ENCODE assay signal across 16 mouse cellular contexts in the genomic region with DNA sequence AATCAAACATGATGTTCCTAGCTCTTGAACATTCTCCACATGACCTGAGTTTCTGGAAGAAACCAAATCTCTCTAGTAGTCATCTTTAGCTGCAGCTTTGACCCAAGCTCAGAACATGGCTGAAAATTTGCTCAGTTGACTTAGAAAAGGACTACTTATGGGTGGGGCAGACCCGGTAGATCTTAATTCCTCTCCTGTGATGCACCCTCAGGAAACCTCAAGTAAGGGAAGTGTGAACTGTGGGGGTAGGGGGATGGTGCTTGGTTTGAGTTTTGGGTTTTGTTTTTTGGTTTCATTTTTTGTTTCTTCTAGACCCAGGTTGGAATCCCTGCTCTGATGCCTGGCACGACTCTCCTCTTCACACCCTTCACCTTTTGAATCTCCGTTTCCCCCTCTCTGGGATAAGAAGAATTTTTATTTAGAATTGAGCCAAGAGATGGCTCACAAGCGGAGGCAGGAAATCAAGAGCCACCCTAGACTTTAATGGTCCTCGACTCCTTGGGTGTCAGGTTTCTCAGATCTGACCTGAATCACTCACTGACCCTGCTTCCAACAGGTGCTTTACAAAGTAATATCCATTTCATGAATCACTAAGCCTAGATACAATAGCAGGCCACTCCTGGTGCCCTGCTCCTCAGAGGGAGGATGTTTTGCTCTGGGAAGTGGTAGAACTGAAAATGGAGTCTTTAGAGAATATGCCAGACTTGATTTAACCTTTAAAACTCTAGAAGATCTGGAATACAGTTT. TPM values are rescaled to one million over a fixed set of nuclear protein-coding genes. Genes with fewer than 3 reads are reported as not detected.
DNase-seq lines count a peak whose midpoint lies in the region; ATAC-seq and TF ChIP-seq lines count a peak whose summit lies in the region.
"Had no signal": no experiment of that assay in that cellular context is flagged by ENCODE, and none has a peak within 500 bp of the region (broad histone marks: within the 10 kb centered on the region; RNA-seq: fewer than 3 reads in every experiment).

No protein-coding gene starts in this region.

- no peak overlapping the region for H3K4me3 ChIP-seq in kidney, adult 2 months (ENCODE audit: insufficient read depth, low read depth, low read length)
- H3K4me3 ChIP-seq in kidney, embryonic 15.5 days (replicated peaks), result no peak overlapping the region
- H3K4me3 ChIP-seq in heart, embryonic 12.5 days, result no peak overlapping the region
- H3K4me3 ChIP-seq: embryonic facial prominence, embryonic 12.5 days; forebrain, embryonic 12.5 days; limb, embryonic 15.5 days had no signal

- H3K4me2 ChIP-seq in kidney, embryonic 15.5 days, result no peak overlapping the region
- no peak overlapping the region for H3K4me2 ChIP-seq in heart, embryonic 12.5 days
- H3K4me2 ChIP-seq: embryonic facial prominence, embryonic 12.5 days; forebrain, embryonic 12.5 days; limb, embryonic 15.5 days had no signal

- no peaks in the 10 kb centered on the region for H3K9me3 ChIP-seq in kidney, embryonic 15.5 days (replicated peaks)
- H3K9me3 ChIP-seq in heart, embryonic 12.5 days (replicated peaks), result no peaks in the 10 kb centered on the region
- H3K9me3 ChIP-seq: embryonic facial prominence, embryonic 12.5 days; forebrain, embryonic 12.5 days; limb, embryonic 15.5 days had no signal

- TF ChIP-seq CTCF in kidney, adult 2 months (conservative IDR thresholded peaks at IDR 0.05; ENCODE audit: insufficient read depth, insufficient read length, low read depth, low read length), result no peak

- no peak for ATAC-seq in kidney, embryonic 15.5 days (replicated peaks; ENCODE audit: low FRiP score)
- ATAC-seq in granulocyte monocyte progenitor cell, adult 5-6 weeks (replicated peaks; ENCODE audit: poor library complexity, severe bottlenecking), result peak; percentile 49
- ATAC-seq in neutrophil, adult 5-6 weeks (ENCODE audit: extremely low read depth, insufficient number of reproducible peaks, low FRiP score, poor library complexity, severe bottlenecking), result peak; percentile 59; the same call in 1 of the 2 replicates
- ATAC-seq in heart, embryonic 12.5 days (ENCODE audit: insufficient number of reproducible peaks, low FRiP score), result no peak
- ATAC-seq: midbrain, embryonic 16.5 days had no signal

- no peaks in the 10 kb centered on the region; the same call in 1 of the 2 replicates for H3K4me1 ChIP-seq in kidney, adult 2 months (ENCODE audit: control insufficient read depth, insufficient read depth, low read length)
- peaks cover 19% of the 10 kb centered on the region for H3K4me1 ChIP-seq in kidney, embryonic 15.5 days
- H3K4me1 ChIP-seq in heart, embryonic 12.5 days (replicated peaks), result peaks cover 13% of the 10 kb centered on the region

- no peak for TF ChIP-seq POLR2A in kidney, adult 2 months (IDR thresholded peaks at IDR 0.05; ENCODE audit: low read depth, low read length)

- no peak overlapping the region for H3K27ac ChIP-seq in kidney, adult 2 months (ENCODE audit: insufficient read depth, low read depth, low read length)
- no peak overlapping the region for H3K27ac ChIP-seq in kidney, embryonic 15.5 days
- H3K27ac ChIP-seq in heart, embryonic 12.5 days (ENCODE audit: poor library complexity, severe bottlenecking), result no peak overlapping the region
- H3K27ac ChIP-seq: embryonic facial prominence, embryonic 12.5 days; forebrain, embryonic 12.5 days; limb, embryonic 15.5 days had no signal

- no peaks in the 10 kb centered on the region for H3K27me3 ChIP-seq in kidney, adult 2 months (replicated peaks; ENCODE audit: control insufficient read depth, insufficient read depth, low read length)
- no peaks in the 10 kb centered on the region for H3K27me3 ChIP-seq in kidney, embryonic 15.5 days
- H3K27me3 ChIP-seq in heart, embryonic 12.5 days (replicated peaks), result no peaks in the 10 kb centered on the region
- H3K27me3 ChIP-seq: embryonic facial prominence, embryonic 12.5 days; forebrain, embryonic 12.5 days; limb, embryonic 15.5 days had no signal

- no peaks in the 10 kb centered on the region for H3K36me3 ChIP-seq in kidney, adult 2 months (ENCODE audit: control insufficient read depth, insufficient read depth, low read length)
- H3K36me3 ChIP-seq in kidney, embryonic 15.5 days, result no peaks in the 10 kb centered on the region
- no peaks in the 10 kb centered on the region for H3K36me3 ChIP-seq in heart, embryonic 12.5 days
- H3K36me3 ChIP-seq: embryonic facial prominence, embryonic 12.5 days; forebrain, embryonic 12.5 days; limb, embryonic 15.5 days had no signal

- no peak overlapping the region for H3K9ac ChIP-seq in kidney, embryonic 15.5 days
- H3K9ac ChIP-seq in heart, embryonic 12.5 days, result no peak overlapping the region
- H3K9ac ChIP-seq: embryonic facial prominence, embryonic 12.5 days; forebrain, embryonic 12.5 days; limb, embryonic 15.5 days had no signal

- DNase-seq in kidney, adult 2 months, result peak; percentile 16
- peak; percentile 61 for DNase-seq in CD4-positive, CD25-positive, alpha-beta regulatory T cell, adult 2 months (ENCODE audit: low read depth, low spot score)
- no peak for DNase-seq in cerebellum, adult 8-10 months
- no peak for DNase-seq in heart, adult 9 months (ENCODE audit: low spot score in 2 of 2)
- DNase-seq: cerebellum, adult 9-10 months; gastrocnemius, postnatal 25 days; kidney, postnatal 4 days; lung, postnatal 10 days had no signal

- WGBS in kidney, adult 2 months, result 60% methylated on average over 5 of the region's 5 CpGs
- 47% methylated on average over 5 of the region's 5 CpGs for WGBS in kidney, embryonic 15.5 days
- WGBS in heart, embryonic 12.5 days, result 64% methylated on average over 5 of the region's 5 CpGs

RNA-seq across cellular contexts. Expression of gene Dpy19l1, which starts 2.2 kb away (rescaled TPM):
- 4.3 and 5.5 TPM in 2 replicates for polyA plus RNA-seq in kidney, adult 2 months (2012; rRNA removed)
- polyA plus RNA-seq in kidney, embryonic 15.5 days (2015; fragmentation: Nextera tagmentation; extraction: Ambion mirVana), result 9.2 and 9.3 TPM in 2 replicates
- 42.6 and 45.2 TPM in 2 replicates for total RNA-seq in granulocyte monocyte progenitor cell, adult 5-6 weeks (2014; fragmentation: Nextera tagmentation)
- 54.6 and 64.1 TPM in 2 replicates for total RNA-seq in granulocyte monocyte progenitor cell, adult 5-6 weeks (2017)
- total RNA-seq in neutrophil, adult 5-6 weeks (2017), result 12.2 and 12.7 TPM in 2 replicates
- 14.6 and 15.8 TPM in 2 replicates for polyA plus RNA-seq in heart, embryonic 12.5 days (2016; fragmentation: Nextera tagmentation; extraction: Ambion mirVana)

Comparison
In these comparisons a context has a peak if more than half of its experiments do, and no peak if none do; other contexts are left out.
1. DNase-seq: peak in kidney, adult 2 months (single experiment) and CD4-positive, CD25-positive, alpha-beta regulatory T cell, adult 2 months (single experiment); none in cerebellum, adult 8-10 months (single experiment) and heart, adult 9 months (0 of 2).
2. ATAC-seq: peak in granulocyte monocyte progenitor cell, adult 5-6 weeks (single experiment) and neutrophil, adult 5-6 weeks (single experiment); none in kidney, embryonic 15.5 days (single experiment) and heart, embryonic 12.5 days (single experiment).